Mouse (Mus musculus): ENCODE data around the gene Lama4. TPM values are rescaled to one million over a fixed set of nuclear protein-coding genes. Genes with fewer than 3 reads are reported as not detected.
A peak's percentile ranks its signal among the peaks of the same experiment; 100 is the strongest.

Lama4 gene
- polyA plus RNA-seq, 3 experiments from 2014 or later, result not detected

DNA sequence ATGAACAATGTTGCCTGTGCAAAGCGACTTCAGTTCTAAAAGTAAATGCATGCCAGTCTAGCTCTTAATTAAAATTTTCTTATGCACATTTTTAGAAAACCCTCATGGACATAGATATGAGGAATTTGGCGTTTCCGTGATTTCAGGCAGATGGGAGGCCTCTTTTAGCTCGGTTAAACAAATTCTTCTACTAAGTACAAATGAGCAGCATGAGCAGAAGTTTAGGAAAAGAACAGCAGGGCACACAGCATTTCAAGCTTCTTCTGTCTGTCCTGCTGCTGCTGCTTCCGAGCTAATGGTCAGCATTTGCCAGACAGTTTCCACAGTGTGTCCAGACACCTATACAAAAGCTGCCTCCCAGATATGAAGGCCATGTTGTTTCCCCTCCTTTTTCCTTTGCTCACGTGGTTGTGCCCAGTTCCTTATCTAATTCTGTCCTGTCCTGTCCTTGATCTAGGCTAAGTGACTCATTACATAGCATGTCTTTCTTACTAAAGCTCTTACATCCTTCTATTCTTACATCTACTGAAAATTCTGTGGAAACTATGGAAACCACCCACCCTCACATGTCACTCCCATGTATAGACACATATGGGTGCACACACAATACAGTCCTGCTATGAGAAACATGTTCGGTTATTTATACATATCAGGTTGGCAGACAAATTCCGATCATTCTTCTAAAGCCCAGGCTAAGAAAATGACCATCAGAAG, 84.4 kb downstream of the Lama4 start:
- ATAC-seq, result no peak

DNA sequence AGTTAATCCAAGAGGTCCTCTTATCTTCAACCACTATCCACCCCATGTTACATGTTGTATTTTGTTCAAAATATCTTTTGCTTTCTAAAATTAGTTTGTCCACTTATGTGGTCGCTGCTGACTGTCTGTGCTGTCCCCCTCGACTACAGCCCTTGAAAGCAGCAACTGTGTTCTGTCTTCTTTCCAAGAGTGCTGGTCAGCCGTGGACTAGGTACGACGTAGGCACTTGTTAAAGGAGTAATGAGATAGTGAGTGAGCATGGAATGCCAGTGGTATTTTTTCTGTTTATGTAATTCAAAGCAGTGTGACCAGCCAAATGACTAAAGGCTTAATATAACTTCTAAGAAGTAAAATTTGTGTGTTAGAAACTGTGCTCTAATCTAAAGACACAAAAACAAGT, 90.7 kb downstream of the Lama4 start:
- ATAC-seq, result no peak

DNA sequence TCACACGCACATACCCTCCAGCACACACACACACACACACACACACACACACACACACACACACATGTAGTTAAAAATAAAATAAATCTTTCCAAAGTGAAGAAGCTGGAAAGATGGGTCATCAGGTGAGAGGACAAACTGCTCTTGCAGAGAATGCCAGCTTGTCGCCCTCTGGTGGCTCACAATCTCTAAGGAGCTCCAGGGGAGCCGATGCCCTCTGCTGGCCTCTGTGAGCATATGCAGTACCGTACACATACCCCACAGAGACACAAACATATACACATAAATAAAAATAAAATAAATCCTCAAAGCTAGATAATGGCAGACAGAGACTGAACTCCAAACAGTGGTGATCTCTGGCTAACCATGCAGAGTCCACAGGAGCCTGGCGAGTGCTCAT, 99.4 kb downstream of the Lama4 start:
- ATAC-seq, result no peak

DNA sequence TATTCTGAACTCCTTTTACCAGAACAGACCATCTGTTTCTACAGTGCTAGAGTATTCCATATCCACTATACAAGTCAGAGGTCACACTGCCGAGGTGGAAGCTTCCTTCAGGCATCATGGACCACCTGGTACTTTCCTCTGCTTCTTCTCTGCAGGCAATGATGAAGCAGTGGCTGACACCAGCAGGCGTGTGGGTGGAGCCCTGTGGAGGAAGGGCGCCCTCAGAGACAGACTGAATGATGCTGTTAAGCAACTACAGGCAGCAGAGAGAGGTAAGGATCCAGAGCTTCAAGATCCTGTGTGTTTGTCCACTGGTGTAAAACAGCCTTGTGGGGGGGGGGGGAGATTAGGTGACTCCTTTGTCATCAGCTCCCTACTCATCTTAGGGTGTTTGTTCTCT, 100.1 kb downstream of the Lama4 start:
- ATAC-seq, result no peak

DNA sequence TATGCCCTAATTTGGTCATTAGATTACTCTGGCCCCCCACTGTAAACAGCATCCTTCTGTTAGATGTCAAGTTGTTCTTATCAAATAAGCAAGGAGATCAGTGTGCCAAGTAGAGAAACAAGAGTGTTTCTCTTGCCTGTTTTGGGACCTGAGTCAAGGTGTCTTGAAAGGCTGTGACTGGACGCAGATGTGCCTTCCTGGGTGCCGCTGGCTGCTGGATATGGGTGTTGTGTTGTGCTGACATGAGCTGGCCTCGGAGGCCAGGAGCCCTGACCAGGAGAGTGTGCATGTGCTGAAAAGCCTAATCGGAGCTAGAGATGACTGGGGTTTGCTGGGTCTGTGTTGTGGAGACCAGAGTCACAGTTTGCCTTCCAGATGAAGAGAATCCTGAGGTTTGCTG, 100.7 kb downstream of the Lama4 start:
- no peak for ATAC-seq

DNA sequence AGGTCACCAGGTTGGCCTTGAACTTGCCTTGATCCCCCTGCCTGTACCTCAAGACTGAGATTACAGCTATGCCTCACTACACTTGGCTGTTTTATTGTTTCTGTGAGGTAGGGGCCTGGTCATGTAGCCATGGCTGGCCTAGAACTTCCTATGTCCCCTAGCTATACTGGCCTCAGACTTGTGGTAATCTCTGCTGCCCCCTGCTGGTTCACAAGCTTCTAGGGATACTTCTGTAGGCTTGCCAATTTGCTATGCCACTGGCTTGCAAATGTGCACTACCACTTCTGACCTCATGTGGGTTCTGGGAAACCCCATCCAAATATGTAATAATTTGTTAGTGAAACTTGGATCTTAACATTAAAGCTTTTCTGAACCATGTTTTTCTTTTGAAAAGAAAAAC, 101.6 kb downstream of the Lama4 start:
- ATAC-seq, result peak; percentile 72

DNA sequence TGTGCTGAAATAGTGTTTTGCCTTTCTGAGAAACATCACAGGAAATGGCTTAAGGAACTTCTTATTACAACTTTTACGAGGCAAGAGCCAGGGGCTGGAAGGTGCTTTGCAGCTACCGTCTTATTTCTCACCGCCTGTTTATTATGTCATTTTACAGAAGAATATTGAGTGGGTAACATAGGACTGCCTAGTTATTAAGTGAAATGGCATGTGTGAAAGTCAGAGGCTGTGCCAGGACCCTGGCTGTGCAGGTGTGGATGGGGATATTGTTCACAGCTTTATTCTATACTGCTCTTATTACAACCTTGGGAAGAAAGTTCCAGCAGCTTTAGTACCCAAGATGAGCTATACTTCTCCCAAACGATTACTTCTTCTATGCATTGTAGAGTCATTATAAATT, 106.7 kb downstream of the Lama4 start:
- ATAC-seq, result no peak

DNA sequence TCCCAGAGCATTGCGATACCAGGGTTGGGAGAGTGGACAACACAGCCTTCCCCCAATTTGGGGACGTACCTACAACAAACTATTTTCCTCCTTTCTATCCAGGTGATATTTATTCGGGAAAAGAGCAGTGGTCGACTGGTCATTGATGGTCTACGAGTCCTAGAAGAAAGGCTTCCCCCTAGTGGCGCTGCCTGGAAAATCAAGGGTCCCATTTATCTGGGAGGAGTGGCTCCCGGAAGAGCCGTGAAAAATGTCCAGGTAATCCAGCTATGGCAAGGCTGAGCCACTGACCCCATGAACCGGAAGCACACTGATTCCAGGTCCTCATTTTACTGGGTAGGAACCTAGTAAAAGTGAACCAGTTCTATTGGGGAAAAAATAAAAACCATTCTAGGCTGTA, 131.7 kb downstream of the Lama4 start:
- ATAC-seq, result no peak

DNA sequence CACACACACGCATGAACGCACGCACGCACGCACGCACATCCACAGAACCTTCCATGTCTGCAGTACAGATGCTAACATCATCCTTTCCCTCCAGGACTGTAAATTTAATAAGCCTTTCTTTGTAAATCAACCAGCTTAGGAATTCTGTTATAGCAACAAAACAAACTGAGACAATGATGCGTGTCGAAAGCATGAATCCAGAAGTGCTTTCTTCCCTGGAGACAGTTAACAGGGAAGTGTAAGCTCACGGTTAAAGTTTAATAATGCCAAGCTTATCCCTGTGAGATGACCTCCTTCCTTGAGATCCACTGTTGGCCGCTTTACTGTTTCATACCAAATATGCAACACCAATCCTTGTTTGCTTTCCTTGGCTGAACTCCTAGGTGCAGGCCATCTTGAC, 133.4 kb downstream of the Lama4 start:
- no peak for ATAC-seq

DNA sequence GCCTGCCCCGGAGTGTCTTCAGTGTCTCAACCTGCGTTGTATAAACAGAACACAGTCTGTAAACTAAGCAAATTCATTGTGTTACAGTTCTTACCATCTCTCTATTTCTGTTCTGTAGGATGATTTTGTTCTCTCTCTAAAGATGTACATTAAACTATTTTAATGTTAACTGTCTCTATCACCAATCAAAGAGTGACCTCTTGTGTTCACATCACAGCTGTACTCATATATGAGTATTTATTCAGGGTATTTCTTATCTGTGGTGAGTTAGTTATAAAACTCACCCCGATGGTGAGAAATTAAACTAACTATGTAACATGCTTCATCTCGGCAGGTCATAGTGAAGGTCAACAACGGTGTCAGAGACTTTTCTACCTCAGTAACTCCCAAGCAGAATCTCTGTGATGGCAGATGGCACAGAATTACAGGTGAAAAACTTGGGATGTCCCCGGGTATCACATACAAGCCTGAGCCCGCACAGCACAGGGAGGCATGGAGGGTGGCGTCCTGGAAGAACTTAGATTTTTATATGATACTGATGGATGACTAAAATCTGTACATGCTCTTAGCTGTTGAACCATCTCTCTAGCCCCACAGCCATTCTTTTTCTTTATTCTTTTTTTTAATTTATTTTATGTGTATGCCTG, 139.6 kb downstream of the Lama4 start:
- no peak for ATAC-seq

DNA sequence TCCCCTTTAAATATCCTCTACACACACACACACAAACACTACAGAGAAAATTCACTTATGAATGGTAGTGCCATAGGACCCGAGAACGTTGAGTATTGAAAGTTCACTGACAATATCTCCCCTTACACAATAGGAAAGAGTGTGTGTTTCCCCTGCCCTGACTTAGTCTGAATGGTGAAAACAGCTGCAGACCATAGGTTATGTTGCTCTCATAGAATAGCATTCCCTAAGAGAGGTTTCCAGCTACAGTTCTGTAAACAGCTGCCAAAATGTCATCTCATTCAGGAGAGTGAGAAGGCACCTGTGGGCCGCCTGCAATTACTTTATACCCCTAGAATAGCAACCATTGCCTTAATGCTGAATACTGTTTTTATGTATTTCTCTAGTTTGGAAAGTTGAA, 141.1 kb downstream of the Lama4 start:
- no peak for ATAC-seq

DNA sequence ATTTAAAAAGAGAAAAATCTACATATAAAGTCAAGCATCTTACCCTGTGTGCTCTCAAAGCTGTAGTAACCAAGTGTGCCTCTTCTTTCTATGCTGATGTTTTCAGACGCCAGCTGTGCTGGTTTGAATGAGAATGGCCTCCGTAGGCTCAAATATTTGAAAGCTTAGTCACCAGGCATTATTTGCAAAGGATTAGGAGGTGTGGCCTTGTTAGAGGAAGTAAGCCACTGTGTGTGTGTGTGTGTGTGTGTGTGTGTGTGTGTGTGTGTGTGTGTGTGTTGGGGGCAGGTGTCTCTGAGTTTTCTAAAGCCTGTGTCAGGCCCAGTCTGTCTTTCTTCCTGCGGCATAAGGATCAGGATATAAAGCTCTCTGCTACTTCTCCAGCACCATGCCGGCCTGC, 141.6 kb downstream of the Lama4 start:
- ATAC-seq, result no peak

DNA sequence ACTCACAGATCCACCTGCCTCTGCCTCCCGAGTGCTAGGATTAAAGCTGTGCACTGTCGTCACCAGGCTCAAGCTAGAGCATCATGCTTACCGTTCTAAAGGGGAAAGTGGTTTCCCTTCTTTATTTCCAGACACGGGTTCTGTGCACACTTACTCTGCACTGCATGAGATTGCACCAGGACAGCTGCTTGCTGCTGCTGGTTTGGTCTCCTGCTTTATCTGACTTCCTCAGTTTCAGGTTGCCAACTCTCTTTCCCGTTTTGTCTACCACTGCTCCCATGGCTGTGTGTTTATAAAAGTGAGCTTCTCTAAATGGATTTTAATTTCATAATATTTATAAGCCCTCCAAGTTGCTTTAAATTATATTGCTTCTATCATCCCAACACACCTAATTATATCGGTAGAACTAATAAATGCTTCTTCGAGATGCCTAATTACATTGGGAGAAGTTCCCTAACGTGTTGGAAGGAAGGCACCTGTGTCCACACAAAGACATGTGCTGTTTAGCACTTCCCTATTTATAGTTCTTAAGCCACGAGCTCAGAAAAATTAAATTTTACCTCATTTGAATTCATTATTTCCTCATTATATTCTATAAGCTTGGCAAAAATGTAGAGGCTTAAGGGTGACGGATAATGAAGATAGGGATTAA, 143.6 kb downstream of the Lama4 start:
- no peak for ATAC-seq

DNA sequence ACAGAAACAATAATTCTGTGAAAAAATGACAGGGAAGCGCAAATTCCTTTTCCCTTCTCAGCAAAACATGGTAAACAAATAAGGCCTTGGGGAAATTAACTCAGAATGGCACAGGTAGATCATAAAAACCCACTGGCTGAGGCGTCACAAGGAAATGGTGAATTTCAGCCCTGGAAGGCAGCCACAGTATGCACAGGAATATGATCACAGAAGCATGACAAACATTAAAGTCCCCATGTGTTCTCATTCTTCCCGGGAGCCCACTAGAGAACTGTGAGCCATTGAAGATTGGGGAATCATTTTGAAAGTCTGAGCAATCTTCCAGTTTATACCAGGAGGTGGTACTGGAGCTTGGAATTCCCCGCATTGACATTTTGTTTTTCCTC, 144.2 kb downstream of the Lama4 start:
- ATAC-seq, result no peak

DNA sequence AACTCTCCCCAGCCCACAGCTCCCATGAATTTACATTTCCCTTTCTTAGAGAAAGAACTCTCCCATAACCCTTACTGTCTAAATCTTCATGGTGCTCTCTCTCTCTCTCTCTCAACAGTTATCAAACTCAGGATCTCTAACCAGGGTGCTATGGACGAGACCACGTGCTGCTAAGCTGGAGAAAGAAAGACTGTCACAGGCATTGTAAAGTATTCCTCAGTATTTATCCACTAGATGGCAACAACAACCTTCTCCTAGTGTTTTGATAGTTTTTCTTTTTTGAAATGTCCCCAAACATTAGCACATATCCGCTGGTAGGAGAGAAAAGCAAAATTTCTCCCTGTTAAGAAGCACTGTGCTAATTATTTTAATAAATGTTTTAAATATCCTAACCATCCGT, 156.1 kb downstream of the Lama4 start:
- no peak for ATAC-seq

DNA sequence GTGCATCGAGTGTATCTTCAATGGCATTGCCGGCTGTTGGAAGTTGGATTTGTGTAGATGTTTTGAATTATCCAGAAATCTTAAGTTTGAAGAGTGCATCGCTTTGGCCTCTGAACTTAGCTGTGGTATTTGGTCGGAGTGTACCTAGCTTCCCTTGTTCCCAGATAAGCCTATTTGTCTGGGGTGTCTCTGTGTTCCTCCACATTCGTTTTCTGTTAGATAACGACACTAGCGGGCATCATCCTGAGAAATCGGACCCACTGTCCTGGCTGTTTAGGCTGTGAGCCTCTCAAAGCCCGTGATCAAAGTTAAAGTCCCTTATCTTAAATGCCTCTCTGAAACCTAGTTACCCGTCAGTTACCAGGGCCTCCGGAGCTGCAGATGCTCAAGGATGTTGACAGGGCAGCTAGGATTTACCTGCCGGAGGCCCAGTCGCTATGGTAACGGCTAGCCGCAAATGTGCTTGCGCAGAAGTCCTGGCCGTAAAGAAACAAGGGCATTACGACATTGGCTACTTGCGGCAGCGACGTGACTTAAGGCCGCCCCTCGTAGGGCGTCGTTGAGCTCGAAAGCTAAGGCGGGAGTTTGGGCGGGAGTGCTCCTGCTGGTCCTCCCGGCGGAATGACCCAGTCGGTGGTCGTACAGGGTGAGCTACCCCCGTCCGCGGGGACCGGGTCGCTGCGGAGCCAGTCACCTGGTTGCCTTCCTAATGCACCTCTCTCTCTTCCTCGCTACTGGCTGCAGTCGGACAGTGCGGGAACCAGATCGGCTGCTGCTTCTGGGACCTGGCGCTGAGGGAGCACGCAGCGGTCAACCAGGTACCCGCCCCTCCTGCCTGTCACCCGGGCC, 168.4 kb downstream of the Lama4 start, which contains the start of the genes Fam229b and Tube1:
TSS of gene Fam229b (minus strand) at position 453 of the 849 bp plus-strand sequence.
TSS of gene Tube1 (plus strand) at position 515 of the 849 bp plus-strand sequence.
- ATAC-seq, result peak; percentile 92

DNA sequence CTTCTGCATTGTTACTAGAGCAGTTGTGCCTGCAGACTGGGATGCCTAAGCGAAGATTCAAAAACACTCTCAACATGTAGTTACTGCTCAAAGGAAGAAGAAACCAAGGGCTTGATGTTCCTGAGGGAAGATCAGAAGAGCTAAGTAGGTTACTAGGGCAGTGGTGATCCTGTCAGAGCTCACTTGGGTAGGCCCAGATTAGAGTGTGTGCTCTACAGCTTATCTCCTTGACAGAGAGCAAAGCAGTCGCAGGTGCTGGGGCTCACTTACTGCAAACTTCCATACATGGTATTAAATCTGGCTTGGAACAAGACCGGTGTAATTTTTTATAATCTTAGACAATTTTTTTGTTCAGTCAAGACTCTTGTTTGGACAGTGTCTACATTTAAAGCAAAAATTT, 172.5 kb downstream of the Lama4 start:
- ATAC-seq, result no peak

DNA sequence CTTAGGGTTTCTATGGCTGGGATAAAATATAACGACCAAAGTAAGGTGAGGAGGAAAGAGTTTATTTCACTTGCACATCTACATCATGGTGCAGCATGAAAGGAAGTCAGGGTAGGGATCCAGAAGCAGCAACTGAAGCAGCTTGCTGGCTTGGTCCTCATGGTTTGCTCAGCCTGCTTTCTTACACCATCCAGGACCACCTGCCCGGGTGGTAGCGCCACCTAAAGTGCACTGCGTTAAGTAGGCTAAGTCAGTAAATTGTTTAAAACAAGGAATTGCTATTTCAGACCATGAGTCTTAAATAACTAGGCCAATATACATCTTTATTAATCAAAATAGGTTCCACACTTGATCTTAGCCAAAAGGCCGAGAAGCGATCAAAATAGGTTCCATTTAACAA, 173.4 kb downstream of the Lama4 start:
- no peak for ATAC-seq

DNA sequence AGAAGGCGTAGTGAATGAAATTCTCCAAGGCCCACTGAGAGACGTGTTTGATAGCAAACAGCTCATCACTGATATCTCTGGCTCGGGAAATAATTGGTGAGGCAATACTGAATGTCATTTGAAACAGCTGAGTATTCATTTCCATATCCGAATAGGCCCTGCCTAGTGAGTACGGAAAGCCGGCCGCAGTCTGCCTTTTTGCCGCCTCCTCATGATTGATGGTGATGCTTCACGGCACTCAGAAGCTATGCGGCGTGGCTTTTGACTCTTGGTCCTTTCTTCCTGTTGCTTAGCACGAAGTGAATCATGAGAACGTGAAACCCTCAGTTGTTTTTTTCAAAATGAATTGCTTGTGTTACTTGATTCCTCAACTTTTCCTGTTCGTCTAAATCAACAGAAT, 175.5 kb downstream of the Lama4 start:
- no peak for ATAC-seq

DNA sequence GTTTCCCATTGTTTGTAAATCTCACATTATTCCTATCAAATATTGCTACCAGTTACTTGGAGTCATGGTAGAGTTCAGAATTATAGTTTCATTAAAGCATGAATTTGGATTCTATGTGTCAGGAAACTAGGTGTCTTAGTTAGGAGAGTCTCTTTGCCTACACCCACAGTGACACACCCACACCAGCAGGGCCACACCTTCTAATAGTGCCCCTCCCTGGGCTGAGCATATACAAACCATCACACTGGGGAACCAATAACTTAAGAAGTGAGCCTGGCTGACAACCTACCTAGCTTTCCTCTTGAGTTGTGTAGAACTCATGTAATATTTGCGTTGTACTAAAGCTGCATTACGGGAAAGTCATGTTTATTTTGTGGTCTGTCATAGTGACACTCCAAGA, 176.1 kb downstream of the Lama4 start:
- ATAC-seq, result no peak

DNA sequence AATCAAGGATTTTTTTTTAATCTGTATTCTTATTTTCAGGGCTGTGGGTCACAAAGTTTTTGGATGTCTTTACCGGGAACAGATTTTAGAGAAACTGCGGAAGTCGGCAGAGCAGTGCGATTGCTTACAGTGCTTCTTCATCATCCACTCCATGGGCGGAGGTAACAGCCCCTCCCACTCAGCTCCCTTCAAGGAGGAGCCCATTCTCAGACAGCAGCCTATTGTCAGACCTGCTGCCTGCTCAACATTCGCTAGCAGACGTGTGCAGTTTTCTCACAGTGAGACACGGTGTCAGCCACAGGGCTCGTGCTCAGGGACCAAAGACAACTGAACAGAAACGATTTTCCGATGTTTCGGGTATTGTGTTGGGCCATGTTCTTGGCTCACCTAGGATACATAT, 176.9 kb downstream of the Lama4 start:
- no peak for ATAC-seq

DNA sequence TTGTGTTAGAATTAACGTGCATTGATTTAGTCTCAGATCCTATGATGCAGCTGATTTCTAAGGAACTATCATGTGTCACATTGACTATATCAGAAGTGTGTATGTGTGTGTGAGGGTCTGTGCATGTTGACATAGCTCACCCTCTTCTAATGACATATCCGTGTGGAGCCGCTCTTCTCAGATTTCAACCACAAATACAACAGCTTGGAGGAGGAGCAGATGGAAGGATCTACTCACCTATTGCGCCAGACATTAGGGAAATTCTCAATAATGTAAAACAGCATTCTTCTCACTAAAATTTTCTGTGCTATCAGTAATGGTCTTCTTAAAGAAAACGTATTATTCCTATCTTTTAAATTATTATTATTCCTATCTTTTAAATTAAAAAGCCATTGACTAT, 191.4 kb downstream of the Lama4 start:
- no peak for ATAC-seq

DNA sequence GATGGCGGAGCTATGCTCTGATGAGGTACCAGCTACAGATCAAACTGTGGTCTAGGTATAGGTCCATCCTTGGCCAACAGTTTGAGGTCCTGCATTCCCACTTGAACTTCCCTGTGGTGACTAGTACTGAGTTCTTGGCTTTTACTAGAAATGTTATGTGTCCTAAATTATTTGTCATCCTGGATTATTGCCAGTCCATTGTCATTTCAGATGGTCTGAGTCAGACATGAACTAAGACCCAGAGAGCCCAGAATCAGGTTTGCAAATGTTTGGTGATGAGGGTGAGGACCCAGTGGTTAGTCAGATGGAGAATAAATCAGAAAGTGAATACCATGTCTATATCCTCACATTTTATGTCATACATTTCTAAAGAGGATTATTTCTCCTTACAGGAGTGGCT, 192.0 kb downstream of the Lama4 start:
- no peak for ATAC-seq
